Mouse (Mus musculus): ENCODE measurements at regions not wholly inside any gene's neighbourhood (a gene's known extent, or its start where the extent isn't known, plus 50 kb on each side); places are given as distances from the start of the nearest gene placed in this dataset.

DNA sequence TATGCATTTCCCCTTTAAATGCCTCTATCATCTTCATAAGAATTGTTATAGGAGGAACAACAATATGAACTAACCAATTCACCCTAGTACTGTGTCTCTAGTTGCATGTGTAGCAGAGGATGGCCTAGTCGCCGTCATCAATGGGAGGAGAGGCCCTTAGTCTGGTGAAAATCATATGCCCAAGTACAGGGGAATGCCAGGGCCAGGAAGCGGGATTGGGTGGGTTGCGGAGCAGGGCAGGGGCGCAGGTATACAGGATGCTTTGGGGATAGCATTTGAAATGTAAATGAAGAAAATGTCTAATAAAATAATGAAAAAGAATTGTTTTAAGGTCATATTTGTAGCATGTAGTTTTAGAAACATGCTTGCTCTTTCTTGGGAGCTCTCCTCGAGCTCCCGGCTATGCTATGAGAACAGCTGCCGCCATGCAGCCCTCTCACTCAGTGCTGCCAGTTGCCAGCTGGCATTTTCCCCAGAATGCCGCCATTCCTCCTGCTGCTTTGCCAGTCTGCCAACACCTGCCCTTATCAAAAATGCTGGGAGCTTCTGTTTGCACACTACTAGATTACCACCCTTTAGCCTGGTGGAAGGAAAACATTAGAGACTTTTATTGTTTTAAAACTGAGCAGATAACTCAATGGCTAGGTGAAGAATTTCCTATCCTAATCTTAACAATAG lies 848.9 kb downstream of the Brinp3 start:
- no peak overlapping the region for H3K4me3 ChIP-seq (replicated peaks)
- H3K36me3 ChIP-seq (replicated peaks) = no peaks in the 10 kb centered on the region
- no peak overlapping the region for H3K4me2 ChIP-seq
- no peak for ATAC-seq (ENCODE audit: low FRiP score)
- H3K9ac ChIP-seq = no peak overlapping the region
- H3K27me3 ChIP-seq = no peaks in the 10 kb centered on the region
- H3K9me3 ChIP-seq = no peaks in the 10 kb centered on the region
- WGBS = 89% methylated on average over 9 of the region's 9 CpGs
- no peaks in the 10 kb centered on the region for H3K4me1 ChIP-seq
- no peak overlapping the region for H3K27ac ChIP-seq

DNA sequence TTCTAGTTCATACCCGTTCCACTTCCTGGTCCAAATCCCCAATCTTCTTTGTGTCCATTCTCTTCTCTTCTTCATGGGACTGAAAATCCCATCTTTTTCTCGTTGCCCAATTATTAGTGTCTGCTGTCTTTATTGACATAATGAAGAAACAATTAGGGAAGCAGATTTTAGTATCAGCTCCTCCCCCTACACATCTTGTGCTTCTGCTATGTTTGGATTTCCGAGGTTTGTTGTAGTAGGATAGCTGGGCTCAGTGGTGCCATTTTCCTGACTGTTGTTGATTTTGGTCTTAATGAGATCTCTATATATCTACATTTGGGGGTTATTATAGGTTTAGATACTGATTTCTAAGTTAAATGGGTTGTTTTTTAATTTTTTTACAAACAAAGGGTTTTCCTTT lies 849.5 kb downstream of the Brinp3 start:
- Histone ChIP-seq H3K4me1 (no peaks in the 10 kb centered on the region), H3K4me3 (replicated peaks) (no peak overlapping the region), H3K9ac (no peak overlapping the region), H3K36me3 (replicated peaks) (no peaks in the 10 kb centered on the region), H3K27me3 (no peaks in the 10 kb centered on the region), H3K4me2 (no peak overlapping the region), H3K27ac (no peak overlapping the region), H3K9me3 (no peaks in the 10 kb centered on the region)
- WGBS = 90% methylated on average over 3 of the region's 3 CpGs
- no peak for ATAC-seq (ENCODE audit: low FRiP score)
